Mouse (Mus musculus) embryonic facial prominence, embryonic 12.5 days (tissue): ENCODE measurements around the gene Cpd. TPM values are rescaled to one million over a fixed set of nuclear protein-coding genes. Genes with fewer than 3 reads are reported as not detected.

ENCODE experiments used
- ATAC-seq: fragments of 200-750 bp; cut with Nextera tagmentation; 2 replicates; pipeline ENCODE4 v1.8.0; 2017; ENCODE audit not compliant: insufficient number of reproducible peaks, insufficient read depth, low FRiP score, low TSS enrichment
- H3K27ac ChIP-seq: fragments of 300-500 bp; sonication (generic); 2 replicates; pipeline ENCODE4 v1.5.1; 2016; ENCODE audit warnings: mild to moderate bottlenecking
- H3K27me3 ChIP-seq: fragments of 300-500 bp; sonication (generic); 2 replicates; pipeline ENCODE4 v1.6.1; 2016; ENCODE audit warnings: mild to moderate bottlenecking, moderate library complexity
- H3K36me3 ChIP-seq: fragments of 300-500 bp; sonication (generic); 2 replicates; pipeline ENCODE4 v1.6.1; 2016; ENCODE audit warnings: mild to moderate bottlenecking
- H3K4me1 ChIP-seq: fragments of 300-500 bp; sonication (generic); 2 replicates; pipeline ENCODE4 v1.6.1; 2016
- H3K4me2 ChIP-seq: fragments of 300-500 bp; sonication (generic); replicated peaks from 2 replicates; pipeline ENCODE4 v1.6.1; 2016; ENCODE audit warnings: mild to moderate bottlenecking, moderate library complexity
- H3K4me3 ChIP-seq: fragments of 300-500 bp; sonication (generic); 2 replicates; pipeline ENCODE4 v1.5.1; 2016; ENCODE audit warnings: mild to moderate bottlenecking
- H3K9ac ChIP-seq: fragments of 300-500 bp; sonication (generic); 2 replicates; pipeline ENCODE4 v1.6.1; 2016; ENCODE audit warnings: mild to moderate bottlenecking, moderate library complexity
- H3K9me3 ChIP-seq: fragments of 300-500 bp; sonication (generic); 2 replicates; pipeline ENCODE4 v1.6.1; 2016; ENCODE audit warnings: mild to moderate bottlenecking, moderate library complexity
- WGBS: fragments of 180-500 bp; shearing (Covaris S2); methylation state at CpG from one replicate; pipeline ENCODE4 v1.1.7; 2016; 5-methylcytosine and 5-hydroxymethylcytosine counted together
- polyA plus RNA-seq: library from polyadenylated mRNA; unstranded; fragments of >200 nt; fragmentation: Nextera tagmentation; extraction: Ambion mirVana; gene quantifications from 2 replicates; pipeline ENCODE4 v1.2.1, GENCODE M21; 2016

The Cpd gene
- polyA plus RNA-seq, 1 experiment from 2014 or later = 15.2 TPM

DNA sequence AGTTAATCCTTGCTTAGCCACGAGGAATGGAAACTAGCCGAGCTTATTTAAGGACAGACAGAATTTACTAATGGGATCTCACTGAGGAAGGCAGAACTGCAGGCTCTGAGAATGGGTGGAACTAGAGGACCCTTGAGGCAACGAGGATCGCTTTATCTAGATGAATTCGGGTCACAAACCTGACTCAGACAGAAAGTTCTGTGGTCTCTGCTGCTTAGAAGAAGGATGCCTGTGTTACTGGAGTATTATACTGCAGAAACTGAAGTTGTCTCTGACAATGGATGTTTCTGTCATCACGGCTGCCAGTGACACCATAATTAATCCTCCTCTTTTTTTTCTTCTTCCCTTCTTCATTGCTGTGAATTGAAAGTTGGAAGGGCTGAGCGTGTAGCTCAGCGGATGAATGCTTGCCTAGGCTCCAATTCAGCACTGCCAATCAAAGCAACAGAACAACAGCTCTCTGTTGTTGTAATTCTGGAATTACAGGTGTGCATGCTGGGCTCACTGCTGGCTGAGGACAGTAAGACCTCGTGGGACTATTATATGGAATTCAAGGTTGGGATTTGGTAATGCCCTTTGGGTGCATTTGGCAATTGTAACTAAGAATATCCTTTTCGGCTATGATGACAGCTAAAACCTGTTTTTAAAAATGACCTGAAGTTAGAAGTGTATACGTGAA is 25.9 kb upstream of the Cpd start:
- Histone ChIP-seq H3K4me1 (no peaks in the 10 kb centered on the region), H3K9ac (no peak overlapping the region), H3K4me3 (no peak overlapping the region), H3K36me3 (no peaks in the 10 kb centered on the region), H3K27ac (no peak overlapping the region), H3K9me3 (no peaks in the 10 kb centered on the region), H3K4me2 (no peak overlapping the region), H3K27me3 (no peaks in the 10 kb centered on the region)
- ATAC-seq = no peak
- 60% methylated on average over 11 of the region's 11 CpGs for WGBS

DNA sequence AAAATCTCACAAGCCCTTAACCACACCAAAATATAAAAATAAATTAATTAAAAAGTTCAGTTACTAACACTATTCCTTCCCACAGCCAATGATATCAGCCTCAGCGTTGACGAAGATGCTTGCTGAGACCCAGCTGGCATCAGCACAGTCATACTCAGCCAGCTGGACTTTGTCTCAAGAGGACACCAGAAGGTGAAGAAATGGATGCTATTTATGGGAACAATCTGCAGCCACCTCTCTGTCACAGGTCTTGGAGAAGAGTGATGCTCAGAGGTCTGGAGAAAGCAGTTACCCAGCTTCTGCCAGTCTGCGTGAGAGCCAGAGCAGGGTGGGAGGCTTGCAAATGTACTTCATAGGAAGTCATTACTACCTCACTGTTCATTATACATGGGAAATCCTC is 14.4 kb upstream of the Cpd start:
- Histone ChIP-seq H3K9ac (no peak overlapping the region), H3K27me3 (no peaks in the 10 kb centered on the region), H3K9me3 (no peaks in the 10 kb centered on the region), H3K4me2 (no peak overlapping the region), H3K27ac (no peak overlapping the region), H3K4me3 (no peak overlapping the region), H3K36me3 (no peaks in the 10 kb centered on the region), H3K4me1 (no peaks in the 10 kb centered on the region)
- no peak for ATAC-seq
- WGBS = 96% methylated on average over 3 of the region's 3 CpGs

- H3K27ac ChIP-seq = no peak overlapping the region
- H3K36me3 ChIP-seq = no peaks in the 10 kb centered on the region
- no peak for ATAC-seq
- H3K4me3 ChIP-seq = no peak overlapping the region
- WGBS = 70% methylated on average over 5 of the region's 5 CpGs
- H3K9ac ChIP-seq = no peak overlapping the region
- no peaks in the 10 kb centered on the region for H3K9me3 ChIP-seq
- H3K4me1 ChIP-seq = 0 out of 2 replicates have a peak, but pooled peaks cover 8% of the 10 kb centered on the region
- H3K4me2 ChIP-seq = no peak overlapping the region
- no peaks in the 10 kb centered on the region for H3K27me3 ChIP-seq
Observed at GRCm38 (mm10) chr11:76859261-76859660, 12.4 kb upstream of the Cpd start.

- no peak for ATAC-seq
Observed at GRCm38 (mm10) chr11:76858781-76859180, 12.0 kb upstream of the Cpd start.

GRCm38 (mm10) chr11:76857111-76857510 is 10.3 kb upstream of the Cpd start:
- no peak overlapping the region for H3K4me3 ChIP-seq
- 87% methylated on average over 7 of the region's 7 CpGs for WGBS
- no peak for ATAC-seq
- no peaks in the 10 kb centered on the region for H3K9me3 ChIP-seq
- H3K4me2 ChIP-seq = no peak overlapping the region
- 0 out of 2 replicates have a peak, but pooled peaks cover 8% of the 10 kb centered on the region for H3K4me1 ChIP-seq
- no peaks in the 10 kb centered on the region for H3K27me3 ChIP-seq
- H3K36me3 ChIP-seq = no peaks in the 10 kb centered on the region
- H3K27ac ChIP-seq = no peak overlapping the region
- no peak overlapping the region for H3K9ac ChIP-seq

More at GRCm38 (mm10) chr11:76858781-76859180, 12.0 kb upstream of the Cpd start:
- Histone ChIP-seq H3K36me3 (no peaks in the 10 kb centered on the region), H3K9ac (no peak overlapping the region), H3K9me3 (no peaks in the 10 kb centered on the region), H3K27ac (no peak overlapping the region), H3K27me3 (no peaks in the 10 kb centered on the region), H3K4me3 (no peak overlapping the region), H3K4me1 (0 out of 2 replicates have a peak, but pooled peaks cover 8% of the 10 kb centered on the region), H3K4me2 (no peak overlapping the region)
- WGBS = 70% methylated on average over 5 of the region's 5 CpGs

GRCm38 (mm10) chr11:76856601-76857000 is 9.8 kb upstream of the Cpd start:
- Histone ChIP-seq H3K9ac (no peak overlapping the region), H3K36me3 (no peaks in the 10 kb centered on the region), H3K4me3 (no peak overlapping the region), H3K9me3 (no peaks in the 10 kb centered on the region), H3K4me1 (0 out of 2 replicates have a peak, but pooled peaks cover 8% of the 10 kb centered on the region), H3K27me3 (no peaks in the 10 kb centered on the region), H3K27ac (no peak overlapping the region), H3K4me2 (no peak overlapping the region)
- WGBS = 91% methylated on average over 2 of the region's 2 CpGs
- ATAC-seq = no peak

GRCm38 (mm10) chr11:76854475-76855341 is 7.9 kb upstream of the Cpd start:
- no peak overlapping the region for H3K4me2 ChIP-seq
- ATAC-seq = no peak

GRCm38 (mm10) chr11:76851512-76851911 is 4.7 kb upstream of the Cpd start:
- Histone ChIP-seq H3K9ac (no peak overlapping the region), H3K27ac (no peak overlapping the region), H3K9me3 (no peaks in the 10 kb centered on the region), H3K4me1 (peaks cover 11% of the 10 kb centered on the region; the same call in 1 of the 2 replicates), H3K4me3 (no peak overlapping the region), H3K4me2 (no peak overlapping the region), H3K36me3 (no peaks in the 10 kb centered on the region), H3K27me3 (no peaks in the 10 kb centered on the region)
- ATAC-seq = no peak
- 80% methylated on average over 3 of the region's 3 CpGs for WGBS

More at GRCm38 (mm10) chr11:76854475-76855341, 7.9 kb upstream of the Cpd start:
- Histone ChIP-seq H3K4me1 (0 out of 2 replicates have a peak, but pooled peaks cover 8% of the 10 kb centered on the region), H3K27me3 (no peaks in the 10 kb centered on the region), H3K9me3 (no peaks in the 10 kb centered on the region), H3K27ac (no peak overlapping the region), H3K9ac (no peak overlapping the region), H3K36me3 (no peaks in the 10 kb centered on the region), H3K4me3 (no peak overlapping the region)
- 55% methylated on average over 17 of the region's 17 CpGs for WGBS

DNA sequence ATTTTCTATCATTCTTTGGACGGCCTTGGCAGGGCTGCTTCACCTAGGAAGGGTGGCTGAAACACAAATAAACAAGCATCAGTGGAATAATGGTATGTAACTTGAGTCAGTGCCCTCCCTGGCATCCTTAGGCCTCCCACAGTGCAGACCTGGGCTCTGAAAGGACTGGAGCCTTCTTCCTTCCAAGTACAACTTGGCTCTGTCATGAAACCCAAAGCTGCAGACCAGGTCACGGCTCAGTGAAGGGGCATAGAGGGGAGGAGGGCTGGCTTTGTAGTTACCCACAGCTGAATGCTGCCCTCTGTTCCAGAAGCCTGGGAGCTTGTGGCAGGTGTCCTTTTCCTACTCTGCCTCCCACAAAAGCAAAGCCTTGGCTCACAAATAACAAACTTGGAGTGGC is 2.8 kb upstream of the Cpd start:
- no peak overlapping the region for H3K9ac ChIP-seq
- H3K27ac ChIP-seq = no peak overlapping the region
- 30% methylated on average over 2 of the region's 2 CpGs for WGBS
- no peak overlapping the region for H3K4me2 ChIP-seq
- no peaks in the 10 kb centered on the region for H3K9me3 ChIP-seq
- no peaks in the 10 kb centered on the region for H3K36me3 ChIP-seq
- H3K27me3 ChIP-seq = no peaks in the 10 kb centered on the region
- no peak for ATAC-seq
- peaks cover 21% of the 10 kb centered on the region for H3K4me1 ChIP-seq
- H3K4me3 ChIP-seq = no peak overlapping the region

DNA sequence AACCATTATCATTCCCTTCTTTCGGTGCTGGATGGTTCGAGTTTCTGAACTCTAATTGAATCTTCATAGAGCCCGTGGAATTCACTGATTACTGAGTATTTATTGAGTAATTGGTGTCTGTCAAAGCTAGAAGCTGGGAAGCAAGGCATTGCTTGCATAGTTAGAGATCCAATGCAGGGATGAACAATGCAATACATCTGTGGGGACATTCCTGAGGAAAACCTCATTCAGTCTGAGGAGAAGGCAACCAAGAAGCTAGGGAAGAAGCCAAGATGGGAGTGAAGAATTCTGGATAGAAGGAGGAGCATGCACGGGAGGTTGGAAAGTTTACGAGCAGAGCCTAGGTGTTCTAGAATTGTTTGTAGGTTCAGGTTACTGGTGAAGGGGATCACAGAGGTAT is 1.3 kb upstream of the Cpd start:
- H3K4me1 ChIP-seq = peaks cover 25% of the 10 kb centered on the region
- no peak overlapping the region for H3K4me2 ChIP-seq
- H3K36me3 ChIP-seq = no peaks in the 10 kb centered on the region
- no peak for ATAC-seq
- H3K4me3 ChIP-seq = no peak overlapping the region
- H3K9ac ChIP-seq = no peak overlapping the region
- WGBS = 61% methylated on average over 5 of the region's 5 CpGs
- H3K27me3 ChIP-seq = no peaks in the 10 kb centered on the region
- H3K9me3 ChIP-seq = no peaks in the 10 kb centered on the region
- no peak overlapping the region for H3K27ac ChIP-seq

- peak overlapping the region; percentile 99 for H3K4me2 ChIP-seq
- ATAC-seq = 0 out of 2 replicates have a peak, but pooled peaks have one; percentile 24
- H3K27me3 ChIP-seq = no peaks in the 10 kb centered on the region
- H3K4me1 ChIP-seq = peaks cover 28% of the 10 kb centered on the region
- H3K36me3 ChIP-seq = no peaks in the 10 kb centered on the region
- 28% methylated on average over 8 of the region's 8 CpGs for WGBS
- H3K27ac ChIP-seq = no peak overlapping the region
- H3K9me3 ChIP-seq = no peaks in the 10 kb centered on the region
- no peak overlapping the region for H3K9ac ChIP-seq
- peak overlapping the region; percentile 94 for H3K4me3 ChIP-seq
Observed at GRCm38 (mm10) chr11:76847354-76847753, 536 bp upstream of the Cpd start.
